Mouse (Mus musculus) heart, embryonic 13.5 days (tissue): ENCODE measurements around the gene Ephb1. TPM values are rescaled to one million over a fixed set of nuclear protein-coding genes. Genes with fewer than 3 reads are reported as not detected.

Experiments used
- ATAC-seq: fragments of 200-750 bp; cut with Nextera tagmentation; 2 replicates; pipeline ENCODE4 v1.8.0; 2017; ENCODE audit warnings: moderate TSS enrichment; ENCODE audit not compliant: insufficient number of reproducible peaks, low FRiP score, low TSS enrichment; ENCODE audit errors: extremely low read depth
- H3K27ac ChIP-seq: fragments of 300-500 bp; sonication (generic); replicated peaks from 2 replicates; pipeline ENCODE4 v1.5.1; 2015; ENCODE audit warnings: moderate library complexity, mild to moderate bottlenecking, inconsistent platforms
- H3K27me3 ChIP-seq: fragments of 300-500 bp; sonication (generic); replicated peaks from 2 replicates; pipeline ENCODE4 v1.6.1; 2015; ENCODE audit warnings: mild to moderate bottlenecking, inconsistent platforms
- H3K36me3 ChIP-seq: fragments of 300-500 bp; sonication (generic); 2 replicates; pipeline ENCODE4 v1.6.1; 2015; ENCODE audit warnings: mild to moderate bottlenecking, inconsistent platforms
- H3K4me1 ChIP-seq: fragments of 300-500 bp; sonication (generic); 2 replicates; pipeline ENCODE4 v1.6.1; 2015; ENCODE audit warnings: inconsistent platforms
- H3K4me2 ChIP-seq: fragments of 300-500 bp; sonication (generic); 2 replicates; pipeline ENCODE4 v1.6.1; 2015; ENCODE audit warnings: inconsistent platforms, mild to moderate bottlenecking, moderate library complexity
- H3K4me3 ChIP-seq: fragments of 300-500 bp; sonication (generic); 2 replicates; pipeline ENCODE4 v1.5.1; 2015; ENCODE audit warnings: moderate library complexity, mild to moderate bottlenecking, inconsistent platforms
- H3K9ac ChIP-seq: fragments of 300-500 bp; sonication (generic); 2 replicates; pipeline ENCODE4 v1.6.1; 2015; ENCODE audit warnings: inconsistent platforms, mild to moderate bottlenecking, moderate library complexity
- H3K9me3 ChIP-seq: fragments of 300-500 bp; sonication (generic); 2 replicates; pipeline ENCODE4 v1.6.1; 2016; ENCODE audit warnings: inconsistent platforms
- WGBS: fragments of 180-500 bp; shearing (Covaris S2); methylation state at CpG from one replicate; pipeline ENCODE4 v1.1.7; 2015; ENCODE audit warnings: mixed read lengths; 5-methylcytosine and 5-hydroxymethylcytosine counted together
- polyA plus RNA-seq: library from polyadenylated mRNA; unstranded; fragments of >200 nt; fragmentation: Nextera tagmentation; extraction: Ambion mirVana; gene quantifications from 2 replicates; pipeline ENCODE4 v1.2.1, GENCODE M21; 2015

Gene Ephb1
- polyA plus RNA-seq, 1 experiment from 2014 or later, result 1.4 TPM

- Histone ChIP-seq H3K27me3 (peaks cover 98% of the 10 kb centered on the region), H3K27ac (no peak overlapping the region), H3K9ac (no peak overlapping the region), H3K4me2 (no peak overlapping the region), H3K9me3 (no peaks in the 10 kb centered on the region), H3K4me1 (peaks cover 32% of the 10 kb centered on the region), H3K4me3 (no peak overlapping the region), H3K36me3 (no peaks in the 10 kb centered on the region)
- no peak for ATAC-seq
- WGBS, result 7% methylated on average over 10 of the region's 10 CpGs
These were observed 2.8 kb downstream of the Ephb1 start for GRCm38 (mm10) chr9:102351721-102352120.

DNA sequence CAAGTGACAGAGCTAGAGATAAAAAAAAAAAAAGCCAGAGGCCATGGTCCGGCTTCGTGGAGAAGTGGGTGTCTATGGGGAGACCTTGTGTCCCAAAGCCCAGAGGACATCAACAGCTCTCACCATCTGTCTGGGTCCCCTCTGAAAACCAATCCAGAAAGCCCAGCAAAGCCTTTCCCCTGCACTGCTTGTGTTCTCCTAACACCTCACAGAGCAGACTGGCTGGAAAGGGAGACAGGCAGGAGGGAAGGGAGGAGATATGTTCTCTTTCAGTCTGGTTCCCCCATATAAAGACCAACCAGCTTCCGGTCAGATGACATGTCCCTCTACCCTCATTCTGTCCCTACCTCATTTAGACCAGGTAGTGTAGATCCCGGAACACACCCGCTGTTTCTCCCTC lies 3.3 kb downstream of the Ephb1 start:
- no peak for ATAC-seq
- no peak overlapping the region for H3K9ac ChIP-seq
- no peak overlapping the region for H3K27ac ChIP-seq
- peaks cover 98% of the 10 kb centered on the region for H3K27me3 ChIP-seq
- no peak overlapping the region for H3K4me2 ChIP-seq
- H3K9me3 ChIP-seq, result no peaks in the 10 kb centered on the region
- no peak overlapping the region for H3K4me3 ChIP-seq
- WGBS, result 29% methylated on average over 5 of the region's 5 CpGs
- H3K4me1 ChIP-seq, result peaks cover 27% of the 10 kb centered on the region
- H3K36me3 ChIP-seq, result no peaks in the 10 kb centered on the region

DNA sequence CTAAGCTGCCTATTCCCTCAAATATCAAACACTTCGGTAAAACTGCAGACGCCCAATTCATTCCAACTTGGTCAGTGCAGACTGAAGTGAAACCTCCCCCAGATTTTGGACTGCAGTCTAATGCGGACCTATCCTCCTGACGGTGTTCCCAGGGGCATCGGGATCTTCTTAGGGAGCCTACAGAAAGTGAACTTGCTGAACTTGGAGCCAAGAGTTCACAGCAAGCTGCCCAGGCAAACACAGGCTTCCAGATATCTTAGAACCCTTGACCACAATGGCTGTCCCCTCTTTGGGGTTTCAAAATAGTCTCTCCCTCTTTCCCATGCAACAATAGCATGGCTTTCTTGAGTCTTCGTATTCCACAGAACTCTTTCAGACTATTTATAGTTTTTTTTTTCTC lies 3.8 kb downstream of the Ephb1 start:
- Histone ChIP-seq H3K4me1 (peaks cover 27% of the 10 kb centered on the region), H3K27me3 (peaks cover 98% of the 10 kb centered on the region), H3K9me3 (no peaks in the 10 kb centered on the region), H3K4me2 (no peak overlapping the region), H3K4me3 (no peak overlapping the region), H3K9ac (no peak overlapping the region), H3K27ac (no peak overlapping the region), H3K36me3 (no peaks in the 10 kb centered on the region)
- WGBS, result 67% methylated on average over 6 of the region's 6 CpGs
- no peak for ATAC-seq

- Histone ChIP-seq H3K4me2 (no peak overlapping the region), H3K4me3 (no peak overlapping the region), H3K4me1 (peaks cover 27% of the 10 kb centered on the region), H3K27ac (no peak overlapping the region), H3K27me3 (peaks cover 98% of the 10 kb centered on the region), H3K9ac (no peak overlapping the region), H3K9me3 (no peaks in the 10 kb centered on the region), H3K36me3 (no peaks in the 10 kb centered on the region)
- 77% methylated on average over 6 of the region's 6 CpGs for WGBS
- ATAC-seq, result no peak
These were observed 4.4 kb downstream of the Ephb1 start for GRCm38 (mm10) chr9:102350076-102350475.

GRCm38 (mm10) chr9:102346801-102347200 lies 7.7 kb downstream of the Ephb1 start:
- Histone ChIP-seq H3K9ac (no peak overlapping the region), H3K27me3 (peaks cover 95% of the 10 kb centered on the region), H3K4me1 (no peaks in the 10 kb centered on the region), H3K9me3 (no peaks in the 10 kb centered on the region), H3K4me2 (no peak overlapping the region), H3K27ac (no peak overlapping the region), H3K4me3 (no peak overlapping the region), H3K36me3 (no peaks in the 10 kb centered on the region)
- 66% methylated on average over 3 of the region's 3 CpGs for WGBS
- no peak for ATAC-seq

- H3K4me3 ChIP-seq, result no peak overlapping the region
- WGBS, result 66% methylated on average over 6 of the region's 6 CpGs
- H3K4me1 ChIP-seq, result no peaks in the 10 kb centered on the region
- H3K9ac ChIP-seq, result no peak overlapping the region
- H3K9me3 ChIP-seq, result no peaks in the 10 kb centered on the region
- H3K4me2 ChIP-seq, result no peak overlapping the region
- ATAC-seq, result no peak
- H3K27me3 ChIP-seq, result peaks cover 85% of the 10 kb centered on the region
- H3K27ac ChIP-seq, result no peak overlapping the region
- H3K36me3 ChIP-seq, result no peaks in the 10 kb centered on the region
These were observed 9.0 kb downstream of the Ephb1 start for GRCm38 (mm10) chr9:102345474-102345873.

DNA sequence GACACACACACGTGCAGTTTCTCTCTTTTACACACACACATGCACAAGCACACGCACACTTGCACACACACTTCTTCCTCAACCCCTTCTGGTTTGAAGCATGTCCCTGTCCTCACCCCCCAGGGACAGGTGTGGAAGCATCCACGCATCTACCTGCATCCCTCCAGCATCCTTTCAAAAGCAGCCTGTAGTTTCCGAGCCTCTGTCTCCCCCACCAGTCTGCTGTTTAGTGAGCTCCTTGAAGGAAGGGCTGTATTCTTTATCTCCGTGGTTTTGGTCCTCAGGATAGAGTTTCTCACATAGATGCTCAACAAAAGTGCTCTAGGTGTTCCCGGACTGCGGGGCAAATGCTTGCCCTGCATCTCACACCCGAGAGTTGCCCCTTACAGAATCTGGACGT lies 9.4 kb downstream of the Ephb1 start:
- Histone ChIP-seq H3K9ac (no peak overlapping the region), H3K36me3 (no peaks in the 10 kb centered on the region), H3K4me3 (no peak overlapping the region), H3K4me1 (no peaks in the 10 kb centered on the region), H3K4me2 (no peak overlapping the region), H3K27me3 (peaks cover 81% of the 10 kb centered on the region), H3K9me3 (no peaks in the 10 kb centered on the region), H3K27ac (no peak overlapping the region)
- WGBS, result 70% methylated on average over 9 of the region's 9 CpGs
- no peak for ATAC-seq

GRCm38 (mm10) chr9:102344086-102344930 lies 10.2 kb downstream of the Ephb1 start:
- Histone ChIP-seq H3K27ac (no peak overlapping the region), H3K4me1 (no peaks in the 10 kb centered on the region), H3K27me3 (peaks cover 73% of the 10 kb centered on the region), H3K4me3 (no peak overlapping the region), H3K36me3 (no peaks in the 10 kb centered on the region), H3K9me3 (no peaks in the 10 kb centered on the region), H3K9ac (no peak overlapping the region), H3K4me2 (no peak overlapping the region)
- ATAC-seq, result no peak
- WGBS, result 65% methylated on average over 10 of the region's 10 CpGs

DNA sequence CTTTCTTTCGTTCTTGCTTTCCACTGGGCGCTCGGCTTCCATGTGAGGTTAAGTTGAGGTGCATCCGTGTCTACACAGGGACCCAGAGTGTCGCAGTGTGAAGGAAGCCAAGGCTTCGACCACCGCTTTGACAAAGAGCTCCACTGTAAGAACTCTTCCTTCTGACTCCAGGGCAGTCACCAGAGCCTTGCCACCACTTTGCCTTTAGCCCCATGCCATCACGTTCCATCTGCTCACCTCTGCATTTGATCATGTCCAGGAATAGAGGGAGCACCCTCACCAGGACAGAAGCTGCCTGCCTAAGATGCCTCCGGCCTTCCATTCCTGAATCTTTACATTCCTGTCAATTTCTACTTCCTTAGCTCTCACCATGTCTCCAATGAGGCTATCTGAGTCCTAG lies 11.4 kb downstream of the Ephb1 start:
- H3K36me3 ChIP-seq, result no peaks in the 10 kb centered on the region
- H3K4me2 ChIP-seq, result no peak overlapping the region
- no peak overlapping the region for H3K9ac ChIP-seq
- H3K27ac ChIP-seq, result no peak overlapping the region
- WGBS, result 86% methylated on average over 9 of the region's 9 CpGs
- ATAC-seq, result no peak
- peaks cover 64% of the 10 kb centered on the region for H3K27me3 ChIP-seq
- no peaks in the 10 kb centered on the region for H3K9me3 ChIP-seq
- H3K4me1 ChIP-seq, result no peaks in the 10 kb centered on the region
- H3K4me3 ChIP-seq, result no peak overlapping the region

DNA sequence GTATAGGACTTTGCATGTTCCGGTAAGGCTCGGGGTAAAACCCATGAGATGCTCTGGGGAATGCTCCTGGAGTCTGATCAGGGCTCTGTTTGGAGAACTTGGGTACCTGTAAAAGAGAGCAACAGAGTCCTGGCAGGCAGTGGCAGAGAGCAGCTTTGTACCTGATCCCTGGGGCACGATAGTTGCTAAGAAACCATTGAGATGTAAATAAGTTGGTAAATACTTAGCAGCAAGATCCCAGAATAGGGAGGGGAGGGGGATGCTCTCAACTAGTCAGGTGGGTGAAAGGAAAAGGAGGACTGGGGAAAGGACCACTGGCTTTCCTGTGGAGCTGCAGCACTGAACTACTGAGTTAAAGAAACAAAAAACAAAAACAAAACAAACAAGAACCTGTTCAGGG lies 12.5 kb downstream of the Ephb1 start:
- H3K4me1 ChIP-seq, result no peaks in the 10 kb centered on the region
- H3K9ac ChIP-seq, result no peak overlapping the region
- H3K9me3 ChIP-seq, result no peaks in the 10 kb centered on the region
- H3K27me3 ChIP-seq, result peaks cover 56% of the 10 kb centered on the region
- 48% methylated on average over 3 of the region's 3 CpGs for WGBS
- no peak overlapping the region for H3K27ac ChIP-seq
- H3K4me2 ChIP-seq, result no peak overlapping the region
- H3K36me3 ChIP-seq, result no peaks in the 10 kb centered on the region
- no peak for ATAC-seq
- H3K4me3 ChIP-seq, result no peak overlapping the region

- H3K27me3 ChIP-seq, result peaks cover 49% of the 10 kb centered on the region
- H3K4me3 ChIP-seq, result no peak overlapping the region
- H3K9me3 ChIP-seq, result no peaks in the 10 kb centered on the region
- no peaks in the 10 kb centered on the region for H3K4me1 ChIP-seq
- no peak overlapping the region for H3K27ac ChIP-seq
- H3K9ac ChIP-seq, result no peak overlapping the region
- H3K36me3 ChIP-seq, result no peaks in the 10 kb centered on the region
- no peak overlapping the region for H3K4me2 ChIP-seq
- WGBS, result 83% methylated on average over 19 of the region's 19 CpGs
- no peak for ATAC-seq
These were observed 13.7 kb downstream of the Ephb1 start for GRCm38 (mm10) chr9:102340768-102341167.

DNA sequence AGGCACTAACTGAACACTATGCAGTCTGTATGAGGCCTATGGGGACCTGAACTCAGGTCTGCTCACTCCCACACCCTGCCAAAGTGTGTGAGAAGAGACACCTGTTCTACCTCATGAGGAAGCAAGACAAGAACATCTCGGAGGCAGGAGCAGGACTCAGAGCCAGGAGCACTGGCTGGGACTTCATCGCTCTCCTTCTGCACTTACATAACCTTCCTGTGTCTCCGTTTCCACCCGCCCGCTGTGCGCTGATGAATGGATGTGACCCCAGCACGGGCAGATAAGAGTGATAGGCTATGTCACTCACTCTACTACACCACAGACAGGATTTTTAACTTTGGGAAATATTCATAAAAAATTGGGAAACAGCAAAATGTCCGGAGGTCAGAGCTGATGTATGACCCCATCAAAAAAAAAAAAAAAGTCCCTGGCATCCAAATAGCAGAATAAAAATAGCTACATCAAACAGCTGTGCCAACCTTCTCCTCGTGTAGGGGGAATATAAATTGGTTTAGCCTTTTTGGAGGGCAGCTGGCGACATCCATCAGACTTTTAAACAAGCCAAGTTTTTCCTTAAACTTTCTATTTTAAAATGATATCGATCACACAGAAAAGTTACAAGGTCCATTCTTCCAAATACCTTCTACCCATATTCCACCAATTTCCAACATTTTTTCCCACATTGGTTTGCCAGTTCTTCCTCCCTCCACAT lies 18.8 kb downstream of the Ephb1 start:
- WGBS, result 53% methylated on average over 11 of the region's 11 CpGs
- H3K4me3 ChIP-seq, result no peak overlapping the region
- H3K9me3 ChIP-seq, result no peaks in the 10 kb centered on the region
- no peak overlapping the region for H3K27ac ChIP-seq
- peaks cover 41% of the 10 kb centered on the region for H3K27me3 ChIP-seq
- no peaks in the 10 kb centered on the region for H3K36me3 ChIP-seq
- H3K4me2 ChIP-seq, result no peak overlapping the region
- H3K4me1 ChIP-seq, result no peaks in the 10 kb centered on the region
- ATAC-seq, result no peak
- H3K9ac ChIP-seq, result no peak overlapping the region
